Mouse (Mus musculus) stomach, postnatal 0 days (tissue): ENCODE measurements around the gene Akap4. TPM values are rescaled to one million over a fixed set of nuclear protein-coding genes. Genes with fewer than 3 reads are reported as not detected.

Experiments used
- ATAC-seq: fragments of 200-750 bp; cut with Nextera tagmentation; 2 replicates; pipeline ENCODE4 v1.8.0; 2017; ENCODE audit not compliant: low FRiP score, low TSS enrichment
- DNase-seq: peaks from one replicate; pipeline ENCODE4 v3.0.0-alpha.2; 2016; ENCODE audit warnings: low spot score
- H3K27ac ChIP-seq: fragments of 300-500 bp; sonication (generic); replicated peaks from 2 replicates; pipeline ENCODE4 v1.5.1; 2014; ENCODE audit warnings: mild to moderate bottlenecking, control low read depth
- H3K27me3 ChIP-seq: fragments of 300-500 bp; sonication (generic); 2 replicates; pipeline ENCODE4 v1.6.1; 2014; ENCODE audit warnings: low read length; ENCODE audit not compliant: control insufficient read depth, insufficient read depth
- H3K36me3 ChIP-seq: fragments of 300-500 bp; sonication (generic); 2 replicates; pipeline ENCODE4 v1.6.1; 2014; ENCODE audit warnings: low read length, mixed read lengths; ENCODE audit not compliant: control insufficient read depth, insufficient read depth
- H3K4me1 ChIP-seq: fragments of 300-500 bp; sonication (generic); replicated peaks from 2 replicates; pipeline ENCODE4 v1.6.1; 2014; ENCODE audit warnings: antibody characterized with exemption; ENCODE audit not compliant: control insufficient read depth, insufficient read depth
- H3K4me2 ChIP-seq: fragments of 300-500 bp; sonication (generic); replicated peaks from 2 replicates; pipeline ENCODE4 v1.6.1; 2014; ENCODE audit warnings: low read depth, mild to moderate bottlenecking, control low read depth, moderate library complexity
- H3K4me3 ChIP-seq: fragments of 300-500 bp; sonication (generic); 2 replicates; pipeline ENCODE4 v1.5.1; 2014; ENCODE audit warnings: low read depth, low read length, control low read depth
- H3K9ac ChIP-seq: fragments of 300-500 bp; sonication (generic); 2 replicates; pipeline ENCODE4 v1.6.1; 2014; ENCODE audit warnings: mild to moderate bottlenecking, low read length, control low read depth, mixed read lengths
- H3K9me3 ChIP-seq: fragments of 300-500 bp; sonication (generic); 2 replicates; pipeline ENCODE4 v1.6.1; 2016; ENCODE audit warnings: low read length; ENCODE audit not compliant: control insufficient read depth
- CTCF ChIP-seq: IDR thresholded peaks from 2 replicates; pipeline ENCODE4 v1.5.1; 2016; ENCODE audit warnings: antibody characterized with exemption, low read depth, mild to moderate bottlenecking, moderate library complexity
- EP300 ChIP-seq: optimal IDR thresholded peaks from 2 replicates; pipeline ENCODE3; 2016; ENCODE audit warnings: antibody characterized with exemption
- WGBS: fragments of 180-500 bp; shearing (Covaris S2); extraction: QIAGEN DNeasy Blood & Tissue Kit; methylation state at CpG from one replicate; pipeline ENCODE4 v1.1.7; 2014; 5-methylcytosine and 5-hydroxymethylcytosine counted together
- polyA plus RNA-seq: library from polyadenylated mRNA; unstranded; fragments of >200 nt; fragmentation: Nextera tagmentation; extraction: Ambion mirVana; gene quantifications from 2 replicates; pipeline ENCODE4 v1.2.1, GENCODE M21; 2015

The Akap4 gene
- polyA plus RNA-seq, 1 experiment from 2014 or later, result 0.04 TPM

GRCm38 (mm10) chrX:7079820-7080429 lies 12.6 kb downstream of the Akap4 start:
- ATAC-seq (no peak), DNase-seq (no peak)
- no peak overlapping the region for H3K4me2 ChIP-seq
- H3K4me1 ChIP-seq, result no peaks in the 10 kb centered on the region
- no peaks in the 10 kb centered on the region for H3K9me3 ChIP-seq
- no peak overlapping the region for H3K27ac ChIP-seq
- 56% methylated on average over 6 of the region's 6 CpGs for WGBS
- H3K36me3 ChIP-seq, result no peaks in the 10 kb centered on the region
- no peak for TF ChIP-seq CTCF
- TF ChIP-seq EP300, result no peak
- H3K4me3 ChIP-seq, result no peak overlapping the region
- H3K27me3 ChIP-seq, result no peaks in the 10 kb centered on the region
- no peak overlapping the region for H3K9ac ChIP-seq

- H3K27me3 ChIP-seq, result no peaks in the 10 kb centered on the region
- no peaks in the 10 kb centered on the region for H3K4me1 ChIP-seq
- WGBS, result 59% methylated on average over 1 of the region's 1 CpGs
- ATAC-seq, result no peak
- no peak overlapping the region for H3K27ac ChIP-seq
- H3K36me3 ChIP-seq, result no peaks in the 10 kb centered on the region
- TF ChIP-seq CTCF (no peak), EP300 (no peak)
- no peak overlapping the region for H3K4me3 ChIP-seq
- no peak overlapping the region for H3K9ac ChIP-seq
- DNase-seq, result no peak
- no peaks in the 10 kb centered on the region for H3K9me3 ChIP-seq
- H3K4me2 ChIP-seq, result no peak overlapping the region
Measured at GRCm38 (mm10) chrX:7085878-7086277, 18.6 kb downstream of the Akap4 start.

GRCm38 (mm10) chrX:7090323-7090722 lies 23.0 kb downstream of the Akap4 start:
- H3K4me3 ChIP-seq, result no peak overlapping the region
- TF ChIP-seq EP300, result no peak
- H3K36me3 ChIP-seq, result no peaks in the 10 kb centered on the region
- H3K4me2 ChIP-seq, result no peak overlapping the region
- H3K4me1 ChIP-seq, result no peaks in the 10 kb centered on the region
- ATAC-seq (no peak), DNase-seq (no peak)
- H3K9ac ChIP-seq, result no peak overlapping the region
- no peaks in the 10 kb centered on the region for H3K27me3 ChIP-seq
- no peaks in the 10 kb centered on the region for H3K9me3 ChIP-seq
- H3K27ac ChIP-seq, result no peak overlapping the region

GRCm38 (mm10) chrX:7102280-7102679 lies 35.0 kb downstream of the Akap4 start:
- Histone ChIP-seq H3K27me3 (no peaks in the 10 kb centered on the region), H3K27ac (no peak overlapping the region), H3K4me1 (no peaks in the 10 kb centered on the region), H3K4me3 (no peak overlapping the region), H3K4me2 (no peak overlapping the region), H3K36me3 (no peaks in the 10 kb centered on the region), H3K9me3 (no peaks in the 10 kb centered on the region), H3K9ac (no peak overlapping the region)
- DNase-seq (no peak), ATAC-seq (no peak)
- TF ChIP-seq EP300 (no peak), CTCF (peak; percentile 27)

- 71% methylated on average over 3 of the region's 3 CpGs for WGBS
- Histone ChIP-seq H3K27me3 (no peaks in the 10 kb centered on the region), H3K36me3 (no peaks in the 10 kb centered on the region), H3K27ac (no peak overlapping the region), H3K4me3 (no peak overlapping the region), H3K9ac (no peak overlapping the region), H3K4me1 (no peaks in the 10 kb centered on the region), H3K9me3 (no peaks in the 10 kb centered on the region), H3K4me2 (no peak overlapping the region)
- no peak for DNase-seq
- TF ChIP-seq CTCF (no peak), EP300 (no peak)
- ATAC-seq, result no peak
Measured at GRCm38 (mm10) chrX:7114885-7115284, 47.6 kb downstream of the Akap4 start.

- WGBS, result 53% methylated on average over 4 of the region's 4 CpGs
- H3K4me2 ChIP-seq, result no peak overlapping the region
- H3K4me1 ChIP-seq, result no peaks in the 10 kb centered on the region
- DNase-seq, result no peak
- no peak overlapping the region for H3K4me3 ChIP-seq
- no peak overlapping the region for H3K9ac ChIP-seq
- TF ChIP-seq EP300 (no peak), CTCF (no peak)
- no peak for ATAC-seq
- H3K36me3 ChIP-seq, result no peaks in the 10 kb centered on the region
- H3K27me3 ChIP-seq, result no peaks in the 10 kb centered on the region
- no peak overlapping the region for H3K27ac ChIP-seq
- H3K9me3 ChIP-seq, result no peaks in the 10 kb centered on the region
Measured at GRCm38 (mm10) chrX:7121618-7122280, 54.4 kb downstream of the Akap4 start.

Other genes with a start within 250 kb of the Akap4 start
- not detected in 2 replicates for gene Ccnb3, start 25.9 kb upstream of the Akap4 start, polyA plus RNA-seq